Mouse (Mus musculus) midbrain, embryonic 12.5 days (tissue): ENCODE results near the gene Ncmap. TPM values are rescaled to one million over a fixed set of nuclear protein-coding genes. Genes with fewer than 3 reads are reported as not detected.
"Not testable (repeated sequence)": the region's sequence is repeated elsewhere in the genome, so short reads cannot be mapped to it uniquely, and the experiment has no call there.

Experiments used
- ATAC-seq: fragments of 200-750 bp; cut with Nextera tagmentation; 2 replicates; pipeline ENCODE4 v1.8.0; 2017; ENCODE audit warnings: low read depth, moderate TSS enrichment, moderate library complexity; ENCODE audit not compliant: low FRiP score
- H3K27ac ChIP-seq: fragments of 300-500 bp; sonication (generic); replicated peaks from 2 replicates; pipeline ENCODE4 v1.5.1; 2016; ENCODE audit warnings: mild to moderate bottlenecking
- H3K27me3 ChIP-seq: fragments of 300-500 bp; sonication (generic); 2 replicates; pipeline ENCODE4 v1.6.1; 2016; ENCODE audit warnings: mild to moderate bottlenecking
- H3K36me3 ChIP-seq: fragments of 300-500 bp; sonication (generic); 2 replicates; pipeline ENCODE4 v1.6.1; 2016
- H3K4me1 ChIP-seq: fragments of 300-500 bp; sonication (generic); 2 replicates; pipeline ENCODE4 v1.6.1; 2016
- H3K4me2 ChIP-seq: fragments of 300-500 bp; sonication (generic); replicated peaks from 2 replicates; pipeline ENCODE4 v1.6.1; 2016; ENCODE audit warnings: mild to moderate bottlenecking, moderate library complexity
- H3K4me3 ChIP-seq: fragments of 300-500 bp; sonication (generic); 2 replicates; pipeline ENCODE4 v1.5.1; 2016; ENCODE audit warnings: mild to moderate bottlenecking
- H3K9ac ChIP-seq: fragments of 300-500 bp; sonication (generic); replicated peaks from 2 replicates; pipeline ENCODE4 v1.6.1; 2016; ENCODE audit warnings: mild to moderate bottlenecking, moderate library complexity
- H3K9me3 ChIP-seq: fragments of 300-500 bp; sonication (generic); 2 replicates; pipeline ENCODE4 v1.6.1; 2016; ENCODE audit warnings: mild to moderate bottlenecking
- WGBS: fragments of 180-500 bp; shearing (Covaris S2); methylation state at CpG from one replicate; pipeline ENCODE4 v1.1.7; 2016; 5-methylcytosine and 5-hydroxymethylcytosine counted together
- polyA plus RNA-seq: library from polyadenylated mRNA; unstranded; fragments of >200 nt; fragmentation: Nextera tagmentation; extraction: Ambion mirVana; gene quantifications from 2 replicates; pipeline ENCODE4 v1.2.1, GENCODE M21; 2016

Ncmap gene
- polyA plus RNA-seq, 1 experiment from 2014 or later, result 0.65 TPM

GRCm38 (mm10) chr4:135362828-135363227 lies 35.2 kb downstream of the Ncmap start:
- ATAC-seq, result no peak
- WGBS, result 29% methylated on average over 6 of the region's 6 CpGs
- H3K4me3 ChIP-seq, result no peak overlapping the region
- 0 out of 2 replicates have a peak, but pooled peaks cover 3% of the 10 kb centered on the region for H3K27me3 ChIP-seq
- H3K9ac ChIP-seq, result no peak overlapping the region
- H3K27ac ChIP-seq, result no peak overlapping the region
- no peaks in the 10 kb centered on the region for H3K36me3 ChIP-seq
- H3K9me3 ChIP-seq, result no peaks in the 10 kb centered on the region
- H3K4me2 ChIP-seq, result no peak overlapping the region
- 0 out of 2 replicates have a peak, but pooled peaks cover 5% of the 10 kb centered on the region for H3K4me1 ChIP-seq

GRCm38 (mm10) chr4:135361722-135362121 lies 36.3 kb downstream of the Ncmap start:
- H3K27me3 ChIP-seq, result 0 out of 2 replicates have a peak, but pooled peaks cover 3% of the 10 kb centered on the region
- H3K9me3 ChIP-seq, result no peaks in the 10 kb centered on the region

GRCm38 (mm10) chr4:135358736-135359135 lies 39.3 kb downstream of the Ncmap start:
- H3K9ac ChIP-seq, result no peak overlapping the region
- 1% methylated on average over 6 of the region's 6 CpGs for WGBS

More at GRCm38 (mm10) chr4:135361722-135362121, 36.3 kb downstream of the Ncmap start:
- Histone ChIP-seq H3K4me3 (no peak overlapping the region), H3K9ac (no peak overlapping the region), H3K27ac (no peak overlapping the region), H3K36me3 (no peaks in the 10 kb centered on the region), H3K4me1 (0 out of 2 replicates have a peak, but pooled peaks cover 5% of the 10 kb centered on the region), H3K4me2 (no peak overlapping the region)
- 91% methylated on average over 12 of the region's 12 CpGs for WGBS
- ATAC-seq, result no peak

GRCm38 (mm10) chr4:135357221-135357920 lies 40.7 kb downstream of the Ncmap start:
- ATAC-seq, result no peak
- no peak overlapping the region for H3K9ac ChIP-seq
- H3K4me1 ChIP-seq, result peaks cover 11% of the 10 kb centered on the region
- no peak overlapping the region for H3K4me3 ChIP-seq
- 0 out of 2 replicates have a peak, but pooled peaks cover 2% of the 10 kb centered on the region for H3K27me3 ChIP-seq
- no peaks in the 10 kb centered on the region for H3K9me3 ChIP-seq
- H3K36me3 ChIP-seq, result no peaks in the 10 kb centered on the region
- 85% methylated on average over 12 of the region's 12 CpGs for WGBS
- H3K27ac ChIP-seq, result no peak overlapping the region
- no peak overlapping the region for H3K4me2 ChIP-seq

More at GRCm38 (mm10) chr4:135358736-135359135, 39.3 kb downstream of the Ncmap start:
- Histone ChIP-seq H3K4me2 (no peak overlapping the region), H3K36me3 (no peaks in the 10 kb centered on the region), H3K9me3 (no peaks in the 10 kb centered on the region), H3K27ac (no peak overlapping the region), H3K27me3 (0 out of 2 replicates have a peak, but pooled peaks cover 3% of the 10 kb centered on the region), H3K4me1 (peaks cover 15% of the 10 kb centered on the region), H3K4me3 (no peak overlapping the region)
- ATAC-seq, result no peak

GRCm38 (mm10) chr4:135355886-135356550 lies 42.0 kb downstream of the Ncmap start:
- peaks cover 20% of the 10 kb centered on the region for H3K4me1 ChIP-seq
- H3K27me3 ChIP-seq, result no peaks in the 10 kb centered on the region
- H3K4me3 ChIP-seq, result no peak overlapping the region
- ATAC-seq, result no peak
- 0 out of 2 replicates have a peak overlapping the region, but pooled peaks have one; percentile 28 for H3K9ac ChIP-seq
- H3K4me2 ChIP-seq, result no peak overlapping the region
- WGBS, result 80% methylated on average over 9 of the region's 9 CpGs
- H3K27ac ChIP-seq, result no peak overlapping the region
- H3K36me3 ChIP-seq, result no peaks in the 10 kb centered on the region
- H3K9me3 ChIP-seq, result no peaks in the 10 kb centered on the region

- not testable (repeated sequence) for H3K9ac ChIP-seq, H3K4me3 ChIP-seq, ATAC-seq, H3K36me3 ChIP-seq, H3K4me2 ChIP-seq, H3K27me3 ChIP-seq, H3K9me3 ChIP-seq
- peak overlapping the region; percentile 97; the same call in 1 of the 2 replicates for H3K27ac ChIP-seq
- peaks cover 21% of the 10 kb centered on the region for H3K4me1 ChIP-seq
These were observed 43.3 kb downstream of the Ncmap start for GRCm38 (mm10) chr4:135354751-135355150.

- peaks cover 12% of the 10 kb centered on the region for H3K36me3 ChIP-seq
- no peaks in the 10 kb centered on the region for H3K9me3 ChIP-seq
- WGBS, result 23% methylated on average over 12 of the region's 12 CpGs
- H3K27me3 ChIP-seq, result no peaks in the 10 kb centered on the region
- ATAC-seq, result no peak
- peak overlapping the region; percentile 60 for H3K9ac ChIP-seq
- H3K4me1 ChIP-seq, result peaks cover 21% of the 10 kb centered on the region
- peak overlapping the region; percentile 65 for H3K4me2 ChIP-seq
- peak overlapping the region; percentile 97 for H3K27ac ChIP-seq
- H3K4me3 ChIP-seq, result peak overlapping the region; percentile 99
These were observed 44.1 kb downstream of the Ncmap start for GRCm38 (mm10) chr4:135353794-135354450.

GRCm38 (mm10) chr4:135353066-135353793 lies 44.8 kb downstream of the Ncmap start, which contains the start of gene Srrm1:
Srrm1 (minus strand) TSS chr4:135353321.
- Histone ChIP-seq H3K27ac (peak within 1 kb of the TSS; percentile 97), H3K36me3 (peaks cover 17% of the 10 kb centered on the region), H3K4me1 (peaks cover 21% of the 10 kb centered on the region), H3K4me3 (peak within 1 kb of the TSS; percentile 99), H3K27me3 (no peaks in the 10 kb centered on the region), H3K4me2 (peak within 1 kb of the TSS; percentile 75), H3K9me3 (no peaks in the 10 kb centered on the region), H3K9ac (peak within 1 kb of the TSS; percentile 98)
- ATAC-seq, result peak; percentile 97
- under 1% methylated on average over 62 of the region's 69 CpGs for WGBS

- Histone ChIP-seq H3K4me1 (peaks cover 21% of the 10 kb centered on the region), H3K27me3 (no peaks in the 10 kb centered on the region), H3K4me2 (peak overlapping the region; percentile 75), H3K4me3 (peak overlapping the region; percentile 99), H3K27ac (peak overlapping the region; percentile 97), H3K36me3 (peaks cover 18% of the 10 kb centered on the region), H3K9me3 (no peaks in the 10 kb centered on the region), H3K9ac (peak overlapping the region; percentile 98)
- WGBS, result under 1% methylated on average over 65 of the region's 67 CpGs
- no peak; the same call in none of the 2 replicates for ATAC-seq
These were observed 45.5 kb downstream of the Ncmap start for GRCm38 (mm10) chr4:135352326-135353065.

GRCm38 (mm10) chr4:135337376-135337942 lies 60.6 kb downstream of the Ncmap start:
- no peak overlapping the region for H3K9ac ChIP-seq
- peaks cover 96% of the 10 kb centered on the region for H3K36me3 ChIP-seq
- no peaks in the 10 kb centered on the region for H3K27me3 ChIP-seq
- WGBS, result 89% methylated on average over 14 of the region's 14 CpGs
- no peaks in the 10 kb centered on the region for H3K4me1 ChIP-seq
- H3K27ac ChIP-seq, result no peak overlapping the region
- no peak overlapping the region for H3K4me3 ChIP-seq
- no peak for ATAC-seq
- H3K9me3 ChIP-seq, result no peaks in the 10 kb centered on the region
- H3K4me2 ChIP-seq, result no peak overlapping the region

GRCm38 (mm10) chr4:135336023-135336357 lies 62.0 kb downstream of the Ncmap start:
- WGBS, result 91% methylated on average over 3 of the region's 3 CpGs
- Histone ChIP-seq H3K27me3 (no peaks in the 10 kb centered on the region), H3K27ac (no peak overlapping the region), H3K36me3 (peaks cover 96% of the 10 kb centered on the region), H3K4me1 (no peaks in the 10 kb centered on the region), H3K9ac (no peak overlapping the region), H3K9me3 (no peaks in the 10 kb centered on the region), H3K4me2 (no peak overlapping the region), H3K4me3 (no peak overlapping the region)
- no peak for ATAC-seq
